In the genomic region with DNA sequence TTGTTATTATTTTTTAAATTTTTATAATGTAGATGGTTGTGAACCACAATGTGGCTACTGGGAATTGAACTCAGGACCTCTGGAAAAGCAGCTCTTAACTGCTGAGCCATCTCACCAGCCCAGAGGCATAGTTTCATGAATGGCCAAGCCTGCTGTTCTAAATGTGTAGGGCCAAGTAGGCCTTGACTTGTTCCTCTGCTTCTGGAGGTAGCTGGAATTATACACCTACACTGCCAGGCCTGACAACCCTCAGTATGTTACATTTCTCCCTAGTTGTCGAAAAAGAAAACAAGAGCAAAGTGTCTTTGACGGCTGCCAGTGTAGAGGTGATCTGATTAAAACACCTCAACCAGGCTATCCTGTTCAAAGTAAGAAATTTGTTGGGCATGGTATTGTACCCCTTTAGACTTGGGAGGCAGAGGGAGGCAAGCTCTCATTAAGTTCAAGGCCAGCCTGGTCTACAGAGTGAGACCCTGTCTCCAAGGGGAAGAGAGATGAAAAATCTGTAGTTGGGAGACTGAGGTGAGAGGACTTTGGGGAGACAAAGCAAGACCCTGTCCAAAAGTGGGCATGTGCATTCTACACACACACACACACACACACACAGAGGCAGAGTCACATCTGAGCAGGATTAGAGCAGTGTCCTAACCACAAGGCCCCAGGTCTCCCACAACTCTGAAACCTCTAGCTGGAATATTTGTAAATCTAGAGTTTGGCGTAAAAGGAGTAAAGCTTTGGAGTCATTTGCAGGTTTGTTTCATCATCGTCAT, we compare ENCODE assay signal across 9 mouse cellular contexts. TPM values are rescaled to one million over a fixed set of nuclear protein-coding genes. Genes with fewer than 3 reads are reported as not detected.
DNase-seq lines count a peak whose midpoint lies in the region; ATAC-seq lines count a peak whose summit lies in the region.
"Had no signal": no experiment of that assay in that cellular context is flagged by ENCODE, and none has a peak within 500 bp of the region (broad histone marks: within the 10 kb centered on the region; RNA-seq: fewer than 3 reads in every experiment).

No protein-coding gene starts in this region.

- peak overlapping the region; percentile 99; the same call in 1 of the 2 replicates for H3K4me2 ChIP-seq in neural tube, embryonic 13.5 days
- peak overlapping the region; percentile 96 for H3K4me2 ChIP-seq in stomach, embryonic 16.5 days (ENCODE audit: low read depth, low read length)

- H3K27me3 ChIP-seq in neural tube, embryonic 13.5 days = no peaks in the 10 kb centered on the region
- no peaks in the 10 kb centered on the region for H3K27me3 ChIP-seq in stomach, embryonic 16.5 days (ENCODE audit: control insufficient read depth, insufficient read depth, low read length)

- peak overlapping the region; percentile 70 for H3K4me3 ChIP-seq in neural tube, embryonic 13.5 days
- no peak overlapping the region for H3K4me3 ChIP-seq in stomach, embryonic 16.5 days (replicated peaks; ENCODE audit: low read length)

- peak; percentile 86 for DNase-seq in heart, adult 11 months
- no peak for DNase-seq in heart, adult 9 months (ENCODE audit: low spot score in 2 of 2)
- no peak for DNase-seq in neural tube, embryonic 10.5 days (ENCODE audit: extremely low spot score, low spot score)
- DNase-seq in induced T-regulatory cell, adult 2 months (ENCODE audit: low read depth) = peak; percentile 38
- no peak for DNase-seq in lung, adult 18-20 months
- no peak for DNase-seq in left cerebral cortex, adult 11 months (ENCODE audit: low spot score)

- no peaks in the 10 kb centered on the region for H3K9me3 ChIP-seq in neural tube, embryonic 13.5 days
- H3K9me3 ChIP-seq in stomach, embryonic 16.5 days (replicated peaks; ENCODE audit: control insufficient read depth, low read length) = no peaks in the 10 kb centered on the region

- no peak for ATAC-seq in neural tube, embryonic 13.5 days (ENCODE audit: low read depth)
- ATAC-seq in stomach, embryonic 16.5 days (ENCODE audit: insufficient read depth, low FRiP score) = no peak

- no peak overlapping the region for H3K27ac ChIP-seq in neural tube, embryonic 13.5 days (replicated peaks)
- H3K27ac ChIP-seq in stomach, embryonic 16.5 days (ENCODE audit: low read length) = no peak overlapping the region

- 84% methylated on average over 4 of the region's 4 CpGs for WGBS in neural tube, embryonic 13.5 days
- 83% methylated on average over 4 of the region's 4 CpGs for WGBS in stomach, embryonic 16.5 days

- H3K9ac ChIP-seq in neural tube, embryonic 13.5 days = no peak overlapping the region
- no peak overlapping the region for H3K9ac ChIP-seq in stomach, embryonic 16.5 days (ENCODE audit: low read length)

- peaks cover 18% of the 10 kb centered on the region for H3K4me1 ChIP-seq in neural tube, embryonic 13.5 days (replicated peaks)
- H3K4me1 ChIP-seq in stomach, embryonic 16.5 days (ENCODE audit: control insufficient read depth, insufficient read depth, low read length) = peaks cover 4% of the 10 kb centered on the region; the same call in 1 of the 2 replicates

- no peaks in the 10 kb centered on the region for H3K36me3 ChIP-seq in neural tube, embryonic 13.5 days
- no peaks in the 10 kb centered on the region for H3K36me3 ChIP-seq in stomach, embryonic 16.5 days (ENCODE audit: control insufficient read depth, insufficient read depth, low read length)

RNA-seq across cellular contexts. Expression of a gene that starts 26.3 kb away (rescaled TPM):
- polyA plus RNA-seq in neural tube, embryonic 13.5 days (2015; fragmentation: Nextera tagmentation; extraction: Ambion mirVana) = 1.0 and 1.4 TPM in 2 replicates
- polyA plus RNA-seq in stomach, embryonic 16.5 days (2015; fragmentation: Nextera tagmentation; extraction: Ambion mirVana) = 0.50 and 3.8 TPM in 2 replicates

RNA-seq across cellular contexts. Expression of a gene that starts 46.6 kb away (rescaled TPM):
- polyA plus RNA-seq in neural tube, embryonic 13.5 days (2015; fragmentation: Nextera tagmentation; extraction: Ambion mirVana) = not detected in 2 replicates
- polyA plus RNA-seq in stomach, embryonic 16.5 days (2015; fragmentation: Nextera tagmentation; extraction: Ambion mirVana) = 0.17 and 0.29 TPM in 2 replicates
- polyA plus RNA-seq: neural tube, embryonic 11.5 days had no signal

RNA-seq across cellular contexts. Expression of a gene that starts 59.1 kb away (rescaled TPM):
- 74.7 and 78.0 TPM in 2 replicates for polyA plus RNA-seq in neural tube, embryonic 13.5 days (2015; fragmentation: Nextera tagmentation; extraction: Ambion mirVana)
- 164 and 179 TPM in 2 replicates for polyA plus RNA-seq in stomach, embryonic 16.5 days (2015; fragmentation: Nextera tagmentation; extraction: Ambion mirVana)

Comparison
In these comparisons a context has a peak if more than half of its experiments do, and no peak if none do; other contexts are left out.
1. DNase-seq: peak in heart, adult 11 months (single experiment) and induced T-regulatory cell, adult 2 months (single experiment); none in heart, adult 9 months (0 of 2), neural tube, embryonic 10.5 days (single experiment), lung, adult 18-20 months (0 of 2) and left cerebral cortex, adult 11 months (single experiment).